Mouse (Mus musculus) urinary bladder, postnatal 4 days (tissue): ENCODE results near the gene Fam83e.

Experiments
- DNase-seq, 2 experiments: peaks; one replicate each; pipeline ENCODE4 v3.0.0; 2021 to 2022; ENCODE audit warnings: low spot score in 2 of 2

The Fam83e gene

GRCm38 (mm10) chr7:45715090-45715708 is 5.8 kb upstream of the Fam83e start, which contains the start of gene Rpl18:
Gene Rpl18, plus strand, starts transcription at chr7:45715457.
- DNase-seq = peak; percentile 98 to 99

- DNase-seq = no peak
Observed at GRCm38 (mm10) chr7:45715741-45716459, 5.1 kb upstream of the Fam83e start.

GRCm38 (mm10) chr7:45716460-45716857 is 4.6 kb upstream of the Fam83e start:
- DNase-seq = no peak

- DNase-seq = no peak
Observed at GRCm38 (mm10) chr7:45716952-45717917, 3.8 kb upstream of the Fam83e start.

GRCm38 (mm10) chr7:45717918-45718297 is 3.1 kb upstream of the Fam83e start, which contains the start of gene Sphk2:
Gene Sphk2, minus strand, starts transcription at chr7:45718002.
- DNase-seq = peak; percentile 97 to 99

GRCm38 (mm10) chr7:45718331-45718730 is 2.7 kb upstream of the Fam83e start:
- no peak for DNase-seq

- no peak for DNase-seq
Observed at GRCm38 (mm10) chr7:45719180-45719579, 1.8 kb upstream of the Fam83e start.

GRCm38 (mm10) chr7:45719738-45720412 is 1.1 kb upstream of the Fam83e start:
- no peak for DNase-seq

- DNase-seq = no peak
Observed at GRCm38 (mm10) chr7:45721234-45721571, 191 bp downstream of the Fam83e start.

- no peak for DNase-seq
Observed at GRCm38 (mm10) chr7:45721642-45722347, 783 bp downstream of the Fam83e start.

GRCm38 (mm10) chr7:45722348-45722713 is 1.3 kb downstream of the Fam83e start:
- DNase-seq = no peak

- DNase-seq = no peak
Observed at GRCm38 (mm10) chr7:45723301-45723700, 2.3 kb downstream of the Fam83e start.

GRCm38 (mm10) chr7:45723781-45724180 is 2.8 kb downstream of the Fam83e start:
- no peak for DNase-seq

GRCm38 (mm10) chr7:45725151-45725550 is 4.1 kb downstream of the Fam83e start:
- no peak for DNase-seq

GRCm38 (mm10) chr7:45725713-45726112 is 4.7 kb downstream of the Fam83e start, which contains the start of gene Spaca4:
Gene Spaca4, minus strand, starts transcription at chr7:45725813.
- DNase-seq = no peak

- DNase-seq = no peak
Observed at GRCm38 (mm10) chr7:45726419-45726818, 5.4 kb downstream of the Fam83e start.

- DNase-seq = no peak
Observed at GRCm38 (mm10) chr7:45727625-45728024, 6.6 kb downstream of the Fam83e start.

GRCm38 (mm10) chr7:45730727-45731431 is 9.9 kb downstream of the Fam83e start:
- DNase-seq = no peak

- DNase-seq = no peak
Observed at GRCm38 (mm10) chr7:45733477-45733876, 12.5 kb downstream of the Fam83e start.

- peak; percentile 64 to 79 for DNase-seq
Observed at GRCm38 (mm10) chr7:45739162-45739763, 18.3 kb downstream of the Fam83e start.
